Mouse (Mus musculus): ENCODE results near the gene Zfp13. TPM values are rescaled to one million over a fixed set of nuclear protein-coding genes. Genes with fewer than 3 reads are reported as not detected.

The Zfp13 gene
- polyA plus RNA-seq (2015; fragmentation: Nextera tagmentation; extraction: Ambion mirVana) = 10.3 and 12.7 TPM in 2 replicates

DNA sequence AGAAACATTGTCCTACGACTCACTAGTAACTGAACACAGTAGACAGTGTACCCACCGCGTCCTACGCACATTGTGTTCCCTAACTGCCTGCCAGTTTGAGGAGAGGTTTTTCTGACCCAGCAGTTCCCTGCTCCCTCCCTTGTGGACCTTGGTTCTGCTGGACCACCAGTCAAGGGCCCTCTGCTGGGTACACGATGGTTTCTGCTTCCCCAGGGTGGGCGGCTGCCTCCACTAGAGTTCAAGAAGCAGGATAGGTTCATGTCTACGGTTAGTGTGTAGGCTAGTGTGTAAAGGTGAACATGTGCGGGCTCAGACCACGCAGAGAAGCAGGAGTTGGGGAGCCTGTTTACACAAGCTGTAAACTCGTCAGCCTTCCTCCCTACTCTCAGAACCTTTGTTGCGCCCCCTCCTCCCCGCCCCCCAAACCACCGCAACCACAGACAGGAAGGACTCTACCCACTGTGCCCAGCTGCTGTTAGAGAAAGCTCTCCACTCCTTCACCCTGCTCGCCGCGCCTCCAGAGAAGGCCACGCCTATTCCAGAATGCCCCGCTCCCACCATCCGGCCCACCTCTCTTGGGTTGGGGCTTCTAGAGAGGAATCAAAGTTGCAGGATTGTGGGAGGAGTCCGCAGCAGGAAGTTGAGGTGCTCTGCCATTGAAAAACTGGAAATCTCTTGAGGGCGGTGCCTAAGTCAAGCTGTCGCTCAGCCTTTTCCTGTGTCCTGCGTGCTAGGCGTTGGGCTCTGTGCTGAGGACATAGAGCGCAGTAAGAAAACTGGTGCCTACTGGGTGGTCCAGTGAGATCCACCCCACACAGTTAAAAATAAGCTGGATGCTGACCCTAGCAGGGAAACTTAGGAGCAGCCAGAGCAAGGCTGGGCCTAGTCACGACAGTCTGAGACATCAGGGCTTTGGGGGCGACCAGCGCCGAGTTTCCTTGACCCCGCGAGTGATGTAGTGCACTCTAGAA is at the start of gene Zfp13:
TSS of gene Zfp13 (minus strand) at position 906 of the 971 bp plus-strand sequence.
- ATAC-seq (ENCODE audit: insufficient read depth, low FRiP score, low read depth) = peak; percentile 97
- 3% methylated on average over 31 of the region's 31 CpGs for whole genome bisulfite sequencing
- Histone ChIP-seq H3K36me3 (no peaks in the 10 kb centered on the region), H3K4me3 (replicated peaks) (peak within 1 kb of the TSS; percentile 48), H3K27ac (peak within 1 kb of the TSS; percentile 96), H3K4me1 (peaks cover 14% of the 10 kb centered on the region; the same call in 1 of the 2 replicates), H3K4me2 (peak within 1 kb of the TSS; percentile 85), H3K9ac (peak within 1 kb of the TSS; percentile 46), H3K9me3 (no peaks in the 10 kb centered on the region), H3K27me3 (replicated peaks) (no peaks in the 10 kb centered on the region)

DNA sequence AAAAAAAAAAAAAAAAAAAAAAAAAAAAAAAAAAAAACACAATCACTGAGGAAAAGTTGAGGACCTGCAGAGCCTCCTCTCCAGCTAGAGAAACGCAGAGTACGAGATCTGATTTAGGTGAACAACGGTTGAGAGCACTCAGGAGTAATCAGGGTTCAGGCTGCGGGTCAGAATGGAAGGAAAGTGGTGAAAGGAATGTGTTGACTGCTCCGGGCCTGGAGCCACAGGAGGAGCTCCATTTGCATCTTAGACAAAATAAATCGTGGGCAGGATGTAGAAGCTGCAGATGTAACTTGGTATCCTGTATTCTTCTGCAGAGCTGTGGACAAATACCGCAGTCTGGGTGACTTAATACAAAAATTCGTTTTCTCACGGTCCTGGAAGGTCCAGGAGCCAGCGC is 46.6 kb upstream of the Zfp13 start:
- H3K27me3 ChIP-seq (replicated peaks) = peaks cover 7% of the 10 kb centered on the region; the same call in 1 of the 2 replicates
- peaks cover 5% of the 10 kb centered on the region; the same call in 1 of the 2 replicates for H3K4me1 ChIP-seq
- no peak overlapping the region for H3K4me2 ChIP-seq
- H3K9me3 ChIP-seq = no peaks in the 10 kb centered on the region
- ATAC-seq (ENCODE audit: insufficient read depth, low FRiP score, low read depth) = no peak
- no peak overlapping the region for H3K4me3 ChIP-seq (replicated peaks)
- 42% methylated on average over 10 of the region's 10 CpGs for WGBS
- no peak overlapping the region for H3K9ac ChIP-seq
- H3K27ac ChIP-seq = no peak overlapping the region
- no peaks in the 10 kb centered on the region for H3K36me3 ChIP-seq

DNA sequence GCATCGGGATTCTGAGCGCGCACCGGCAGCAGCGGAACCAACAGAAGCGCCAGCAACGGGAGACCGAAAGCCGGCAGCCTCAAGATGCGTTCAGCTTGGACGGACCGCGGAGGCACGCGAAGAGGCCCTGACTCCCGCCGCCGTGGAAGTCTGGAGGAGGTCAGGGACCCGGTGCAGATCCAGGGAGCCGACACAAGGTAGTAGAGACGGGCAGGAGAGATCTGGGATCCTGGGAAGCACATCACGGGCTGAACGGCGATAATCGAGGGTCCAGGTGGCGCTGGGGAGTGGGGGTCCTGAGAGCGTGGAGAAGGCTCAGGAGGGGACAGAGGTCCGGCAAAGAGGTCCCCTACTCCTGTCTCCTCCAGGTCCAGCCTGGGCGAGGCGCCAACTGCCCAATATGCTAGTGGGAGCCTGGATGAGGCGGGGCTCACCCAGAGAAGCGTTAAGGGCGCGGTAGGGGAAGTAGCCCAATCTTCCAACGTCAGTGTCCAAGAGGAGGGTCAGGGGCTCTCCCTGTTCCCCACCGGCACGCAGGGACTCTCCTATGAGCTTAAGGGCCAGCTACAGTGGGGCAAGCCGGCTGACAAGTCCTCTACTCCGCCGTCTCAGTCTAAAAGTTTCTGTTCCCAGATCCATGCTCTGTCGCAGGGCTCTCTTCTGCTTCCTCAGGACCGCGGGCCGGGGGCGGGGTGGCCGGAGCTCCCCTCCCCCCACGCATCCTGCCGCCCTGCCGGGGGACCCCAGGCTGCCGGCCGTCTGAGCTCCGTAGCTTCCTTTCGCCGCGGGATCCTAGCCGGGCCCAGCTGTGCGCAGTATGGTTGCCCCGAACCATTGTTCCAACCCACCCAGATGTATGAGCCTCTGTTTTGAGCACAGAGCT is 45.6 kb upstream of the Zfp13 start, which contains the start of gene Mmp25:
TSS of gene Mmp25 (minus strand) at position 665 of the 883 bp plus-strand sequence.
- WGBS = under 1% methylated on average over 58 of the region's 58 CpGs
- peak within 1 kb of the TSS; percentile 46 for H3K4me3 ChIP-seq (replicated peaks)
- H3K27ac ChIP-seq = no peak within 1 kb of the TSS
- peaks cover 7% of the 10 kb centered on the region; the same call in 1 of the 2 replicates for H3K27me3 ChIP-seq (replicated peaks)
- H3K4me1 ChIP-seq = peaks cover 5% of the 10 kb centered on the region; the same call in 1 of the 2 replicates
- H3K9me3 ChIP-seq = no peaks in the 10 kb centered on the region
- H3K9ac ChIP-seq = 0 out of 2 replicates have a peak within 1 kb of the TSS, but pooled peaks have one; percentile 2
- ATAC-seq (ENCODE audit: insufficient read depth, low FRiP score, low read depth) = no peak
- peak within 1 kb of the TSS; percentile 90 for H3K4me2 ChIP-seq
- no peaks in the 10 kb centered on the region for H3K36me3 ChIP-seq

DNA sequence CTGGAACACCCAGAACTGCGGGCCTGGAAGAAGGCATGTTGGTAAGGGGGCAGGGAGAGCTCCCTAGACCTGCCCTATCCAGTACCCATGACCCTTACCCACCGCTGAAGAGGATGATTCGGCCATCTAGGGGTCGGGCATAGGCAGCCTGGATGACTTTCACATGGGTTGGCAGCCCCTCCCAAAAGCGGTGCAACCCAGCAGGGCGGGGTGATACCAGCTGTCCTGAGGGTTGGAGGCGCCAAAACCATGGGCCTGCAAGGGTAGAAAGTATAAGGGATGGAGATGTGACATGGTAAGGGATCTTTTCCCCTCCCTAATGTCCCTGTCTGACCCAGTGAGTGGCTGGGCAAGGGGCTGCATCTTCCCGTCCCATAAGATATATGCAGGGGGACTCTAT is 32.0 kb upstream of the Zfp13 start:
- no peaks in the 10 kb centered on the region for H3K27me3 ChIP-seq (replicated peaks)
- no peak for ATAC-seq (ENCODE audit: insufficient read depth, low FRiP score, low read depth)

DNA sequence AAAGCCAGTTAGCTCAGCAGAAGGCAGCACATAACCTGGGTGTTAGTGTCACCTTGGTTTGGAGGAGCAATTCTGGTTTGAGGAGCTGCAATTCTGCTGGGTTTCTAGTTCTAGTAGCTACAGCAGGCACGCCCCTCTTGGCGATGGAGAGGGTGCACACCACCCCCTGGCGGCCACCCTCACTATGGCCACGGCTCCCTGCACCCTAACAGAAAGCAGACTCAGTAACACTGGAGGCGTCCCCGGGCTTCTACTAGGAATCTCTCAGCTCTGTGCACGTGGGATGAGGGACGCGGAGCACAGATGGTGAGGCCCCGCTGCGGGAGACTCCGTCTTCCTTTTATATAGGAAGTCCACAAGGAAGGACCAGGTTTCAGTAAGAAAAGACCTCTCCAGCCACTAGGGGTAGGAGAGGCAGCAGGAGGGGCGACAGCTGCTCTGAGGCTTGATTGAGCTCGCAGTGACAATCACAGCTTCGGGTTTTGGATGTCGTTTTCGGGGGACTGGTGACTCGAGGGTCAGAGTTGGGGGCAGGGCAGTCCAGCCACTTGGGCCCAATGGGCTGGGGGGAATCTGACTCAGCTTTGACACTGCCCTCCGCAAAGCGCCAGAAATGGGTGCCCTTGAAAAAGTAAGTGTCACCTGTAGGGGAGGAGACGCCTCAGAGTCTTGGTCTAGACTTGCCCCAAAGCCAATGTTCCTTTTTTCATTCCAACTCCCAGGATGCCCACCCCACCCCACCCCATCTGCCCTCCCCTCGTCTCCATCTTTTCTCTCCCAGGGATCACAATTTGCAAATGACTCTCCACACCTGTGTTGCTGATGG is 31.1 kb upstream of the Zfp13 start:
- peak overlapping the region; percentile 56 for H3K4me2 ChIP-seq
- no peak overlapping the region for H3K27ac ChIP-seq
- peak overlapping the region; percentile 26 for H3K4me3 ChIP-seq (replicated peaks)
- H3K9ac ChIP-seq = peak overlapping the region; percentile 25; the same call in 1 of the 2 replicates
- peaks cover 3% of the 10 kb centered on the region; the same call in 1 of the 2 replicates for H3K4me1 ChIP-seq
- WGBS = 13% methylated on average over 22 of the region's 22 CpGs
- no peaks in the 10 kb centered on the region for H3K9me3 ChIP-seq
- H3K36me3 ChIP-seq = no peaks in the 10 kb centered on the region
- peak; percentile 76 for ATAC-seq (ENCODE audit: insufficient read depth, low FRiP score, low read depth)
- no peaks in the 10 kb centered on the region for H3K27me3 ChIP-seq (replicated peaks)

More for the DNA sequence above, 32.0 kb upstream of the Zfp13 start:
- Histone ChIP-seq H3K36me3 (no peaks in the 10 kb centered on the region), H3K27ac (no peak overlapping the region), H3K4me2 (no peak overlapping the region), H3K4me3 (replicated peaks) (no peak overlapping the region), H3K4me1 (peaks cover 3% of the 10 kb centered on the region; the same call in 1 of the 2 replicates), H3K9me3 (no peaks in the 10 kb centered on the region), H3K9ac (no peak overlapping the region)
- 75% methylated on average over 8 of the region's 8 CpGs for WGBS

DNA sequence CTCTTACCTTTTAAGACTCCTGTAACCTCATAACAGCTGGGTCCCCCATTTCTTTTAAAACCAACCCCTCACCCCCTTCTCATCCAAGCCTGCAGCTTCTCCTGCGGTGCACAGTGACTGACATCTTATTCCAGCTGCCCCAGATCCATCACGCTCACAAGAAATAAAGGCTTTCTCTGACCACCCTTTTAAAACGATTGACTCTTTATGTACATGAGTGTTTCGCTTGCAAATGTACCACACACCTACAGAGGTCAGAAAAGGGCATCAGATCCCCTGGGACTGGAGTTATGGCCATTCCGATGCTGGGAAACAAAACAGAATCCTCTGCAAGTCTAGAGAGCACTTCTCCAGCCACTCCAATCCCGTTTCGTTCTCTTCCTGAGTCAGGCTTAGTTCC is 28.5 kb upstream of the Zfp13 start:
- 35% methylated on average over 7 of the region's 7 CpGs for WGBS
- Histone ChIP-seq H3K4me3 (replicated peaks) (no peak overlapping the region), H3K27me3 (replicated peaks) (no peaks in the 10 kb centered on the region), H3K4me1 (peaks cover 3% of the 10 kb centered on the region; the same call in 1 of the 2 replicates), H3K9me3 (no peaks in the 10 kb centered on the region), H3K4me2 (no peak overlapping the region), H3K27ac (no peak overlapping the region), H3K36me3 (no peaks in the 10 kb centered on the region), H3K9ac (no peak overlapping the region)
- no peak for ATAC-seq (ENCODE audit: insufficient read depth, low FRiP score, low read depth)

DNA sequence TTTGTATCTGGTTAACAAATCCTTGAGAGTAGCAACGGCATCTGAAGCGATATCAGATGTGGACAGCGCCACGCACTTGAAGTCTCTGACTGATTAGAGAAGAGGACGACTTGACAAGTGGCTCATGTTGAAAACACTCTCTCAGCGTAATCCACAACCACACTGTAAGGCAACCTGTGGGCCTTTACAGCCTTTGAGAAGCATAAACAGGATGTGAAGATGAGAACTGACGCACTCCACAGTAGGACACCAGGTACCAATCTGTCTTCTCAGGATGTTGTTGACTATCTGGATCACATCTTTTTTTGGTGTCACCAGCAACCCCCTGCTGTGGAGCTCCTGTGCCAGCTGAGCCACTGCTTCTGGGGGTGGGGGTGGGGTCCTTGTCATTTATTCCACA is 21.1 kb upstream of the Zfp13 start:
- H3K4me3 ChIP-seq (replicated peaks) = no peak overlapping the region
- H3K27me3 ChIP-seq (replicated peaks) = no peaks in the 10 kb centered on the region; the same call in 1 of the 2 replicates
- H3K36me3 ChIP-seq = no peaks in the 10 kb centered on the region
- no peaks in the 10 kb centered on the region for H3K9me3 ChIP-seq
- no peak overlapping the region for H3K27ac ChIP-seq
- H3K9ac ChIP-seq = no peak overlapping the region
- 60% methylated on average over 7 of the region's 7 CpGs for WGBS
- H3K4me1 ChIP-seq = no peaks in the 10 kb centered on the region
- no peak overlapping the region for H3K4me2 ChIP-seq
- no peak for ATAC-seq (ENCODE audit: insufficient read depth, low FRiP score, low read depth)

DNA sequence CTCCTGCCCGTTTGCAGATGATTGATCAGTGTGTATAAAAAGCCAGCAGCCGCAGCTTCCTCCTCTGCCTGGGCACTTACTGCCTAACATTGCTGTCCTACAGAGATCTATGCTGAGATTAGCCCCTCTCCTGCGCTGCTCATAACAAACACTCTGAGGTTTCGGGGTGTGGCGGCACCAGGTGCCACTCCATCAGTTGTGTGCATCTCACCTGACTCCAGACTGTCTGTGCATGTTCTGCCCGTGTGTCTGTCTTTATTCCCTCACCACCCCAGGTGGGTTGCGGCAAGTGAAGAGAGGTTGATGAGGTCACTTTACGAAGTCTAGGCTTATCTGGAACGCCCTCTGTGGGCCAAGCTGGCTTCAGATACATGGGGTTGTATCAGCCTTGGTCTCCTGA is 17.8 kb upstream of the Zfp13 start:
- H3K9me3 ChIP-seq = no peaks in the 10 kb centered on the region
- no peaks in the 10 kb centered on the region for H3K4me1 ChIP-seq
- no peak for ATAC-seq (ENCODE audit: insufficient read depth, low FRiP score, low read depth)
- H3K27me3 ChIP-seq (replicated peaks) = no peaks in the 10 kb centered on the region; the same call in 1 of the 2 replicates
- no peak overlapping the region for H3K27ac ChIP-seq
- H3K4me2 ChIP-seq = no peak overlapping the region
- no peak overlapping the region for H3K9ac ChIP-seq
- 34% methylated on average over 9 of the region's 9 CpGs for WGBS
- no peak overlapping the region for H3K4me3 ChIP-seq (replicated peaks)
- no peaks in the 10 kb centered on the region for H3K36me3 ChIP-seq

DNA sequence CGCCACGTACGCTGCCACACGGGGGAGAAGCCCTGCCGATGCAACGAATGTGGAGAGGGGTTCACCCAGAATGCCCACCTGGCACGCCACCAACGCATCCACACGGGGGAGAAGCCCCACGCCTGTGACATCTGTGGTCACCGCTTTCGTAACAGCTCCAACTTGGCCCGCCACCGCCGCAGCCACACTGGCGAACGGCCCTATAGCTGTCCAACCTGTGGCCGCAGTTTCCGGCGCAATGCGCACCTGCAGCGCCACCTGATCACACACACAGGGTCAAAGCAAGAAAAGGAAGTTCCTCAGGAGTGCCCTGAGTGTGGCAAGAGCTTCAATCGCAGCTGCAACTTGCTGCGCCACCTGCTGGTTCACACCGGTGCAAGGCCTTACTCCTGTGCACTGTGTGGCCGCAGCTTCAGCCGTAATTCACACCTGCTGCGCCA is 11.1 kb upstream of the Zfp13 start:
- H3K9me3 ChIP-seq = no peaks in the 10 kb centered on the region
- ATAC-seq (ENCODE audit: insufficient read depth, low FRiP score, low read depth) = peak; percentile 67; the same call in 1 of the 2 replicates
- no peaks in the 10 kb centered on the region for H3K36me3 ChIP-seq
- no peak overlapping the region for H3K27ac ChIP-seq
- no peaks in the 10 kb centered on the region for H3K27me3 ChIP-seq (replicated peaks)
- WGBS = 74% methylated on average over 28 of the region's 28 CpGs
- H3K4me1 ChIP-seq = no peaks in the 10 kb centered on the region
- H3K4me3 ChIP-seq (replicated peaks) = no peak overlapping the region
- no peak overlapping the region for H3K9ac ChIP-seq
- no peak overlapping the region for H3K4me2 ChIP-seq

DNA sequence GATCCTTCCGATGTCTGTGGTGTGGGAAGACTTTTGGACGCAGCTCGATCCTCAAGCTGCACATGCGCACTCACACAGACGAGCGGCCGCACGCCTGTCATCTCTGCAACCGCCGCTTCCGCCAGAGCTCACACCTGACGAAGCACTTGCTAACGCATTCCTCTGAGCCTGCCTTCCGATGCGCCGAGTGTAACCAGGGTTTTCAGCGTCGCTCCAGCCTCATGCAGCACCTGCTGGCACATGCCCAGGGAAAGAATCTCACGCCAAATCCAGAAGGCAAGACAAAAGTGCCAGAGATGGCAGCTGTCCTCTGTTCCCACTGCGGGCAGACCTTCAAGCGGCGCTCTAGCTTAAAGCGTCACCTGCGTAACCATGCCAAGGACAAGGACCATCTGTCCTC is 10.3 kb upstream of the Zfp13 start:
- H3K27me3 ChIP-seq (replicated peaks) = no peaks in the 10 kb centered on the region
- H3K4me2 ChIP-seq = no peak overlapping the region
- ATAC-seq (ENCODE audit: insufficient read depth, low FRiP score, low read depth) = no peak
- no peak overlapping the region for H3K4me3 ChIP-seq (replicated peaks)
- no peak overlapping the region for H3K9ac ChIP-seq
- no peaks in the 10 kb centered on the region for H3K4me1 ChIP-seq
- no peaks in the 10 kb centered on the region for H3K9me3 ChIP-seq
- H3K36me3 ChIP-seq = no peaks in the 10 kb centered on the region
- H3K27ac ChIP-seq = no peak overlapping the region
- 91% methylated on average over 24 of the region's 24 CpGs for WGBS

DNA sequence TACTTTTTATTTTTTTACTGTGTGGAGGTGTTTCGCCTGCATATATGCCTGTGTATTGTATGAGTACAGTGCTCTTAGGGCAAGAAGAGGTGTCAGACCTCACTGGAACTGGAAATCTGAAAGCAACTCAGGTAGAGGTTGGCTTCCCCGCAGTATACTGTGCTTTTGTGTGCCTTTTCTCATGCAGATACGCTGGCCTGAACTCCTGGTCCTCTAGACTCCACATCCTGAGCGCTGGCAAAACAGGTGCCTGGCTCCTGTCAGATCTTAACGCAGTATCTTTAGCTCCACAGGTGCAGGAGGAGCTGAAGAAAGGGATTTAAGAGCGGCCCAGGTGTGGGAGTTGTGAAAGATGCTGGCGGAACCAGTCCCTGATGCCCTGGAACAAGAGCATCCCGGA is 5.9 kb upstream of the Zfp13 start:
- WGBS = 83% methylated on average over 8 of the region's 8 CpGs
- ATAC-seq (ENCODE audit: insufficient read depth, low FRiP score, low read depth) = no peak

More for the DNA sequence above, 5.9 kb upstream of the Zfp13 start:
- H3K4me2 ChIP-seq = no peak overlapping the region
- H3K9ac ChIP-seq = no peak overlapping the region
- peaks cover under 1% of the 10 kb centered on the region; the same call in 1 of the 2 replicates for H3K4me1 ChIP-seq
- no peak overlapping the region for H3K4me3 ChIP-seq (replicated peaks)
- no peaks in the 10 kb centered on the region for H3K27me3 ChIP-seq (replicated peaks)
- no peaks in the 10 kb centered on the region for H3K36me3 ChIP-seq
- H3K27ac ChIP-seq = no peak overlapping the region
- H3K9me3 ChIP-seq = no peaks in the 10 kb centered on the region

All from stomach, embryonic 15.5 days (tissue).